Comparison of ENCODE assay signal across 9 mouse cellular contexts in genomic region chr13:12369041-12369621, GRCm38 (mm10). TPM values are rescaled to one million over a fixed set of nuclear protein-coding genes. Genes with fewer than 3 reads are reported as not detected.
A peak's percentile ranks its signal among the peaks of the same experiment; 100 is the strongest.
DNase-seq lines count a peak whose midpoint lies in the region; TF ChIP-seq lines count a peak whose summit lies in the region.
"Had no signal": no experiment of that assay in that cellular context is flagged by ENCODE, and none has a peak within 500 bp of the region (broad histone marks: within the 10 kb centered on the region; RNA-seq: fewer than 3 reads in every experiment).

No protein-coding gene starts in this region.

- no peaks in the 10 kb centered on the region for H3K36me3 ChIP-seq in testis, adult 2 months (ENCODE audit: control insufficient read depth, insufficient read depth, low read length)

- intact Hi-C loops in heart, postnatal 14 days (cut with DNase I): loop anchor here (1.0 kb wide), 1 partner anchor 29 kb away; the partner anchor contains the start of gene Actn2

- TF ChIP-seq POLR2A in testis, adult 2 months (IDR thresholded peaks at IDR 0.05; ENCODE audit: control insufficient read depth, low read depth, low read length): no peak

- peak; percentile 30 to 51 for DNase-seq in cerebellum, postnatal 10 days
- DNase-seq in cerebellum, adult 9-11 months: no peak
- peak; percentile 9 to 11 for DNase-seq in right cerebral cortex, adult 2 months (ENCODE audit: low spot score in 2 of 2)
- no peak for DNase-seq in right cerebral cortex, postnatal 36 days (ENCODE audit: low spot score in 2 of 2)
- peak; percentile 51 to 69 for DNase-seq in heart, postnatal 14 days
- DNase-seq in frontal cortex, postnatal 36 days (ENCODE audit: low spot score in 2 of 2): no peak
- DNase-seq in spleen, adult 18-20 months: no peak

- TF ChIP-seq CTCF in testis, adult 2 months (IDR thresholded peaks at IDR 0.05; ENCODE audit: control insufficient read depth, insufficient read depth, insufficient replicate concordance, low read depth, low read length): no peak

- H3K4me3 ChIP-seq in testis, adult 2 months (ENCODE audit: control insufficient read depth, low read depth, low read length): no peak overlapping the region
- H3K4me3 ChIP-seq: erythroblast, embryonic 14.5 days had no signal

- no peaks in the 10 kb centered on the region for H3K4me1 ChIP-seq in testis, adult 2 months (ENCODE audit: control insufficient read depth, insufficient read depth, low read length)

- H3K27me3 ChIP-seq in testis, adult 2 months (ENCODE audit: control insufficient read depth, insufficient read depth, low read length): no peaks in the 10 kb centered on the region

- H3K27ac ChIP-seq in testis, adult 2 months (ENCODE audit: control insufficient read depth, insufficient read depth, low read depth, low read length): peak overlapping the region; percentile 55

RNA-seq across cellular contexts. Expression of gene Heatr1, which starts 25.7 kb away (rescaled TPM):
- total RNA-seq in heart, postnatal 14 days (2021): 10 to 100 TPM; 13.8 to 14.7 TPM
- polyA plus RNA-seq in testis, adult 2 months (2012; rRNA removed): 20.1 and 20.8 TPM in 2 replicates

RNA-seq across cellular contexts. Expression of gene Actn2, which starts 28.6 kb away (rescaled TPM):
- total RNA-seq in heart, postnatal 14 days (2021): 1,000 to 10,000 TPM; 1,811 to 1,984 TPM
- 5.0 and 6.5 TPM in 2 replicates for polyA plus RNA-seq in testis, adult 2 months (2012; rRNA removed)
- polyA plus RNA-seq: erythroblast, embryonic 14.5 days had no signal

Comparison
In these comparisons a context has a peak if more than half of its experiments do, and no peak if none do; other contexts are left out.
1. DNase-seq: peak in cerebellum, postnatal 10 days (2 of 2), right cerebral cortex, adult 2 months (2 of 2) and heart, postnatal 14 days (2 of 2); none in cerebellum, adult 9-11 months (single experiment), right cerebral cortex, postnatal 36 days (0 of 2), frontal cortex, postnatal 36 days (0 of 2) and spleen, adult 18-20 months (0 of 2).